ENCODE assay signal across 8 mouse cellular contexts in genomic region chr17:53596314-53596882, GRCm38 (mm10). TPM values are rescaled to one million over a fixed set of nuclear protein-coding genes. Genes with fewer than 3 reads are reported as not detected.
DNase-seq lines count a peak whose midpoint lies in the region; ATAC-seq lines count a peak whose summit lies in the region.

No protein-coding gene starts in this region.

- peak overlapping the region; percentile 70 for H3K27ac ChIP-seq in hindbrain, embryonic 13.5 days
- peak overlapping the region; percentile 59 for H3K27ac ChIP-seq in limb, embryonic 15.5 days
- H3K27ac ChIP-seq in midbrain, embryonic 15.5 days: peak overlapping the region; percentile 71

- no peak overlapping the region for H3K9ac ChIP-seq in hindbrain, embryonic 13.5 days
- no peak overlapping the region for H3K9ac ChIP-seq in limb, embryonic 15.5 days
- no peak overlapping the region for H3K9ac ChIP-seq in midbrain, embryonic 15.5 days

- H3K27me3 ChIP-seq in hindbrain, embryonic 13.5 days: no peaks in the 10 kb centered on the region
- H3K27me3 ChIP-seq in limb, embryonic 15.5 days: no peaks in the 10 kb centered on the region
- H3K27me3 ChIP-seq in midbrain, embryonic 15.5 days (replicated peaks): no peaks in the 10 kb centered on the region

- H3K4me2 ChIP-seq in hindbrain, embryonic 13.5 days: no peak overlapping the region
- H3K4me2 ChIP-seq in limb, embryonic 15.5 days: no peak overlapping the region
- H3K4me2 ChIP-seq in midbrain, embryonic 15.5 days: no peak overlapping the region

- H3K9me3 ChIP-seq in hindbrain, embryonic 13.5 days: no peaks in the 10 kb centered on the region
- no peaks in the 10 kb centered on the region for H3K9me3 ChIP-seq in limb, embryonic 15.5 days
- H3K9me3 ChIP-seq in midbrain, embryonic 15.5 days: no peaks in the 10 kb centered on the region

- peaks cover 13% of the 10 kb centered on the region for H3K4me1 ChIP-seq in hindbrain, embryonic 13.5 days (replicated peaks)
- peaks cover 11% of the 10 kb centered on the region for H3K4me1 ChIP-seq in limb, embryonic 15.5 days
- peaks cover 11% of the 10 kb centered on the region for H3K4me1 ChIP-seq in midbrain, embryonic 15.5 days

- peak; percentile 59 for DNase-seq in cerebellum, adult 11-12 months
- DNase-seq in cerebellum, adult 11 months: no peak
- DNase-seq in adrenal gland, postnatal 10 days: peak; percentile 79
- DNase-seq in frontal cortex, postnatal 14 days (ENCODE audit: low spot score in 2 of 2): peak; percentile 25 to 38
- DNase-seq in testis, postnatal 14 days (ENCODE audit: low spot score): peak; percentile 58

- no peaks in the 10 kb centered on the region for H3K36me3 ChIP-seq in hindbrain, embryonic 13.5 days
- H3K36me3 ChIP-seq in limb, embryonic 15.5 days: no peaks in the 10 kb centered on the region
- no peaks in the 10 kb centered on the region for H3K36me3 ChIP-seq in midbrain, embryonic 15.5 days (replicated peaks)

- no peak overlapping the region for H3K4me3 ChIP-seq in hindbrain, embryonic 13.5 days
- H3K4me3 ChIP-seq in limb, embryonic 15.5 days: no peak overlapping the region
- H3K4me3 ChIP-seq in midbrain, embryonic 15.5 days: no peak overlapping the region

- WGBS in hindbrain, embryonic 13.5 days: 48% methylated on average over 3 of the region's 3 CpGs
- WGBS in limb, embryonic 15.5 days: 44% methylated on average over 3 of the region's 3 CpGs
- WGBS in midbrain, embryonic 15.5 days: 18% methylated on average over 3 of the region's 3 CpGs

- ATAC-seq in hindbrain, embryonic 13.5 days (ENCODE audit: low FRiP score): peak; percentile 84
- no peak for ATAC-seq in limb, embryonic 15.5 days (ENCODE audit: insufficient number of reproducible peaks, low FRiP score, low TSS enrichment, low read depth)
- ATAC-seq in midbrain, embryonic 15.5 days (replicated peaks): peak; percentile 87

RNA-seq across cellular contexts. Expression of gene Kat2b, which starts 29.7 kb away (rescaled TPM):
- total RNA-seq in adrenal gland, postnatal 10 days (2021): 10 to 100 TPM; 68.2 to 69.1 TPM
- polyA plus RNA-seq in hindbrain, embryonic 13.5 days (2015; fragmentation: Nextera tagmentation; extraction: Ambion mirVana): 8.5 and 8.9 TPM in 2 replicates
- 6.5 and 6.6 TPM in 2 replicates for polyA plus RNA-seq in limb, embryonic 15.5 days (2015; fragmentation: Nextera tagmentation; extraction: Ambion mirVana)
- polyA plus RNA-seq in midbrain, embryonic 15.5 days (2015; fragmentation: Nextera tagmentation; extraction: Ambion mirVana): 6.5 and 6.7 TPM in 2 replicates

RNA-seq across cellular contexts. Expression of gene Pp2d1, which starts 57.1 kb away (rescaled TPM):
- total RNA-seq in adrenal gland, postnatal 10 days (2021): not detected
- 0.39 and 0.43 TPM in 2 replicates for polyA plus RNA-seq in hindbrain, embryonic 13.5 days (2015; fragmentation: Nextera tagmentation; extraction: Ambion mirVana)
- 0.19 and 0.20 TPM in 2 replicates for polyA plus RNA-seq in limb, embryonic 15.5 days (2015; fragmentation: Nextera tagmentation; extraction: Ambion mirVana)
- 0.60 and 0.65 TPM in 2 replicates for polyA plus RNA-seq in midbrain, embryonic 15.5 days (2015; fragmentation: Nextera tagmentation; extraction: Ambion mirVana)
